Mouse (Mus musculus) liver, embryonic 14.5 days (tissue): ENCODE results near the gene Gucy1b2.

Experiments
- CTCF ChIP-seq: IDR thresholded peaks from 2 replicates; pipeline ENCODE4 v1.5.1; 2016; ENCODE audit warnings: antibody characterized with exemption, low read depth, control low read depth
- EP300 ChIP-seq: IDR thresholded peaks from 2 replicates; pipeline ENCODE4 v1.6.1; 2016; ENCODE audit warnings: antibody characterized with exemption, low read depth

DNA sequence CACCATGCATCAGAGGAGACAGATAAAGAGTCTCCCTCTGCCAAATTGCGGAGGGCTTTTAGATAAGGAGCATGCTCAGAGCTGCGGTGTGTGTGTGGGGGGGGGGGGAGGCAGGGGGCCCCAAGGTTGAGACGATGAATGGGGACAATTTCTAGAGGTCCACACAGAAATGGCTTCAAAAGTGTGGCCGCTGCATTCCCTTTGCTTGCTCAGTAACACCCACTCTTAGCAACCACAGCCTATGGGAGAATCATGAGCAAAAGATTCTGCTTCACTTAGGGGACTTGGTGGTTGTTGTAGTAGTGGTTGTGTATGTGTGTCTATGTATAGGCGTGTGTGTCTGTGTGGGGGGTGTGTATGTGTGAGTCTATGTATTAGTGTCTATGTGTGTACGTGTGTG is 75.5 kb downstream of the Gucy1b2 start:
- no peak for TF ChIP-seq CTCF
- TF ChIP-seq EP300, result no peak
